Mouse (Mus musculus) embryonic facial prominence, embryonic 11.5 days (tissue): ENCODE data around the gene 4921507P07Rik. TPM values are rescaled to one million over a fixed set of nuclear protein-coding genes. Genes with fewer than 3 reads are reported as not detected.
"Not testable (repeated sequence)": the region's sequence is repeated elsewhere in the genome, so short reads cannot be mapped to it uniquely, and the experiment has no call there.

ENCODE experiments used
- ATAC-seq: fragments of 200-750 bp; cut with Nextera tagmentation; replicated peaks from 2 replicates; pipeline ENCODE4 v1.8.0; 2017; ENCODE audit warnings: low read depth; ENCODE audit not compliant: insufficient number of reproducible peaks, low FRiP score, low TSS enrichment
- DNase-seq: peaks from one replicate; pipeline ENCODE4 v3.0.0-alpha.2; 2015; ENCODE audit warnings: low spot score
- H3K27ac ChIP-seq: fragments of 300-500 bp; sonication (generic); replicated peaks from 2 replicates; pipeline ENCODE4 v1.5.1; 2014; ENCODE audit warnings: mild to moderate bottlenecking, low read depth, low read length, control low read depth
- H3K27me3 ChIP-seq: fragments of 300-500 bp; sonication (generic); 2 replicates; pipeline ENCODE4 v1.6.1; 2014; ENCODE audit warnings: mild to moderate bottlenecking, low read length, moderate library complexity, mixed read lengths; ENCODE audit not compliant: control insufficient read depth, insufficient read depth
- H3K36me3 ChIP-seq: fragments of 300-500 bp; sonication (generic); replicated peaks from 2 replicates; pipeline ENCODE4 v1.6.1; 2014; ENCODE audit warnings: low read depth, mild to moderate bottlenecking, low read length, moderate library complexity, mixed read lengths; ENCODE audit not compliant: control insufficient read depth, insufficient read depth
- H3K4me1 ChIP-seq: fragments of 300-500 bp; sonication (generic); 2 replicates; pipeline ENCODE4 v1.6.1; 2014; ENCODE audit warnings: low read length, mixed read lengths; ENCODE audit not compliant: control insufficient read depth, insufficient read depth
- H3K4me2 ChIP-seq: fragments of 300-500 bp; sonication (generic); 2 replicates; pipeline ENCODE4 v1.6.1; 2014; ENCODE audit warnings: low read depth, mild to moderate bottlenecking, control low read depth, low read length, moderate library complexity
- H3K4me3 ChIP-seq: fragments of 300-500 bp; sonication (generic); 2 replicates; pipeline ENCODE4 v1.5.1; 2014; ENCODE audit warnings: low read depth, low read length, control low read depth
- H3K9ac ChIP-seq: fragments of 300-500 bp; sonication (generic); replicated peaks from 2 replicates; pipeline ENCODE4 v1.6.1; 2014; ENCODE audit warnings: mild to moderate bottlenecking, control low read depth, low read length
- H3K9me3 ChIP-seq: fragments of 300-500 bp; sonication (generic); replicated peaks from 2 replicates; pipeline ENCODE4 v1.6.1; 2016; ENCODE audit warnings: mild to moderate bottlenecking, low read length, inconsistent platforms, mixed read lengths; ENCODE audit not compliant: control insufficient read depth
- WGBS: fragments of 180-500 bp; shearing (Covaris S2); extraction: QIAGEN DNeasy Blood & Tissue Kit; methylation state at CpG from one replicate; pipeline ENCODE4 v1.1.7; 2014; 5-methylcytosine and 5-hydroxymethylcytosine counted together
- polyA plus RNA-seq: library from polyadenylated mRNA; unstranded; fragments of >200 nt; fragmentation: Nextera tagmentation; extraction: Ambion mirVana; gene quantifications from 2 replicates; pipeline ENCODE4 v1.2.1, GENCODE M21; 2014

The 4921507P07Rik gene
- polyA plus RNA-seq, result 0.71 and 0.87 TPM in 2 replicates

DNA sequence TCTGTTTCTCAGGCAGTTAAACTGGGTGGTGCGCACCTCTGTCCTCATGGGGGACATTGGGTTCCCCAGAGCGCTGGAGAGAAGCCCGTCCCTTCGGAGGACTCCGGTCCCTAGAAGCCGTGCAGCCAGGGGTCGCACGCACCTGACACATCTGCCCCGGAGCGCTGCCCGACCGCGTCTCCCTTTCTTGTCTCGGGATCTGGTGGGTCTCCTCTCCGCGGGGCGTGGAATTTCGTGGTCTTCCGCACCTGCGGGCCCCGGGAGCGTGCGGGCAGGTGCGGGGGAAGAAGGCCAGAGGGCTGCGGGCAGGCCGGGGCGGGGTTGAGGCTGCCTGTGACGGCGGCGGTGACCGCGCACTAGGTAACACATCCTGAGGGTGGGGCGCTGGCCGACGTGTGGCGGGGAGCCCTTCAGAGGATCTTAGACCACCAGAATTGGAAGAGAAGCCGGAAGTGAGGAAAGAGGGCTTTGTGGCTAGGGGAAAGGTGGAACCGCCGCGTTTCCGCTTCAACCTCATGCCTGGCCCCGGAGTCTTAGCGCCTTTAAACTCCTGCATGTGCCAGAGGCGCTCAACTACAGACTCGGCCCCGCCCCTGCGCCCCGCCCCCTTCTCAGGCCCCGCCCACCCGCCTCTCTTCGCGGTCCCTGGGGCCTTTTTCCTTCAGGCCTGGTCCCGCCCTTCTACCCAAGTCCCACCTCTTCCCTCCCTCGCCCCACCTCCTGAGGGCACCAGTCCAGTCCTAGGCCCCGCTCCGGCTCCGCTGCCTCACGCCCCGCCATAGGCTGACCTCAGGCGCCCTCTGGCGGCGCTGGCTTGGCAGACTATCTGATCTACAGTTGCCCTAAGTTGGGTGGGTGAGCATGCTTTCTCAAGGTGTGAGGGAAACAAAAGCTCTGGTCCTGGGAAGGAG is at the start of gene 4921507P07Rik:
Gene 4921507P07Rik (minus strand): TSS at position 332 of the 911 bp plus-strand sequence.
- Histone ChIP-seq H3K36me3 (no peaks in the 10 kb centered on the region), H3K9ac (peak within 1 kb of the TSS; percentile 64), H3K9me3 (no peaks in the 10 kb centered on the region), H3K4me3 (peak within 1 kb of the TSS; percentile 58), H3K27me3 (no peaks in the 10 kb centered on the region), H3K4me1 (peaks cover 4% of the 10 kb centered on the region; the same call in 1 of the 2 replicates), H3K27ac (no peak within 1 kb of the TSS), H3K4me2 (peak within 1 kb of the TSS; percentile 98)
- 1% methylated on average over 59 of the region's 62 CpGs for WGBS
- peak; percentile 94 for DNase-seq
- peak; percentile 92 for ATAC-seq

GRCm38 (mm10) chr6:50644701-50645100 is 48.3 kb upstream of the 4921507P07Rik start:
- Histone ChIP-seq H3K27ac (no peak overlapping the region), H3K4me2 (no peak overlapping the region), H3K36me3 (no peaks in the 10 kb centered on the region), H3K9ac (no peak overlapping the region), H3K4me3 (no peak overlapping the region), H3K4me1 (no peaks in the 10 kb centered on the region), H3K9me3 (no peaks in the 10 kb centered on the region), H3K27me3 (no peaks in the 10 kb centered on the region)
- no peak for DNase-seq
- 73% methylated on average over 3 of the region's 3 CpGs for WGBS
- ATAC-seq, result no peak

DNA sequence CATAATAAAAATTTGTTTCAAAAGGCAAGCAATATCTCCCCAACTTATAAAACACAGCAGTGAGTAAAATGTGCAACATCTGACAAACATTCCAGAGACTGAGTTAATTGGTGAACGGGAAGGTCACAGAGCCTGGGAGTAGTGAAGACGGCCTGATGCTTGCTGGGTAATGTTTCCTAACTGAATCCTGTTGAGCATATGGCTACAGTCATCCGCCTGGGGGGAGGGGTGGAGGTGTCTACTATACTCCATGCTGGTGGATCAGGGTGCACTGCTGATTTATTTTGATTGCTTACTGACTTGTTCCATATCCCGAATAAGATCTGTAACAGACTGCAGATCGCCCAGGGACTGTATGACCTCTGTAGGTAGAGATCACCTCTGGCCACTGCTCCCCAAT is 45.5 kb upstream of the 4921507P07Rik start:
- Histone ChIP-seq H3K36me3 (no peaks in the 10 kb centered on the region), H3K9ac (no peak overlapping the region), H3K27me3 (no peaks in the 10 kb centered on the region), H3K9me3 (no peaks in the 10 kb centered on the region), H3K4me2 (no peak overlapping the region), H3K4me3 (no peak overlapping the region), H3K4me1 (no peaks in the 10 kb centered on the region), H3K27ac (no peak overlapping the region)
- ATAC-seq (0 out of 2 replicates have a peak, but pooled peaks have one; percentile 78), DNase-seq (peak; percentile 73)
- WGBS, result 33% methylated on average over 5 of the region's 5 CpGs

GRCm38 (mm10) chr6:50640377-50640776 is 43.9 kb upstream of the 4921507P07Rik start:
- H3K27me3 ChIP-seq, result no peaks in the 10 kb centered on the region
- H3K27ac ChIP-seq, result no peak overlapping the region
- no peaks in the 10 kb centered on the region for H3K4me1 ChIP-seq
- H3K4me3 ChIP-seq, result no peak overlapping the region
- H3K9me3 ChIP-seq, result no peaks in the 10 kb centered on the region
- H3K36me3 ChIP-seq, result no peaks in the 10 kb centered on the region
- WGBS, result 78% methylated on average over 4 of the region's 4 CpGs
- no peak overlapping the region for H3K4me2 ChIP-seq
- H3K9ac ChIP-seq, result no peak overlapping the region
- no peak for DNase-seq
- no peak for ATAC-seq

DNA sequence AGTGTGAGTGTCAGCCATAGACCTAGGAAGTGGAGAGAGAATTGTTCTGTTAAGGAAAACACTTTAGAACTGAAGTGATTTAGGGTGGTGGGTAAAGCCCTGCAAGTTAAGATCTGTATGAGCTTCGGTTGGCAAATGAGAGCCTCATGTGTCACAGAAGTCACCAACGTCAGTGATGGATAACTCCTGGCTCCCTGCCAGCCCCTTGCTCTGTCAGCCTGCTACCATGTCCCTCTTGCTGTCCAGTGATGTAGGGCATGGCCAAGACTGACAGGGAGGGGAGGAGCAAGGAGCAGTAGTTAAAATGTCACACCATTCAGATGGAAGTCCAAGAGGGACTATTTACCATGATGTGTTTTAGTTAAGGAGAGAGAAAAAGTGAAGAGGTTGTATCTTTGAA is 43.2 kb upstream of the 4921507P07Rik start:
- ATAC-seq, result no peak
- Histone ChIP-seq H3K27ac (no peak overlapping the region), H3K4me3 (no peak overlapping the region), H3K27me3 (no peaks in the 10 kb centered on the region), H3K9me3 (no peaks in the 10 kb centered on the region), H3K4me2 (no peak overlapping the region), H3K4me1 (no peaks in the 10 kb centered on the region), H3K9ac (no peak overlapping the region), H3K36me3 (no peaks in the 10 kb centered on the region)
- 59% methylated on average over 2 of the region's 2 CpGs for WGBS
- no peak for DNase-seq

DNA sequence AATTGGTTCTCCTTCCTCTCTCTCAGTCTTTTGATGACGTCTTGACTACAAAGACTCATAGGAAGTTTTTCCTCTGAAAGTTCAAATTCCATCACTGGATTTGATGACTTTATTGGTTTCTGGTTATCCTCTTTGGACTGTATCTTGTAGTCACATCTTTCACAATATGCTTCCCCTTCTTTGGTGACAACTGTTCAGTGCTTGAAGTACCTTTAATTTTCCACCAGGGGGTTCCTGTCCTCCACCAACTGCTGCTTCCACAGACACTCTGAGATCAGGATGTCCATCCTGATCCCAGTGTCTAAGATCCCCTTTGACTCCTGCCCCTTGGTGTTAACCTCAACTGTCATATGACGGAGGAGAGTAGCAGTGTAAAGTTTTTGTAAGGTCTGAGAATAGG is 29.7 kb upstream of the 4921507P07Rik start:
- H3K27ac ChIP-seq, H3K4me3 ChIP-seq, H3K9me3 ChIP-seq, H3K4me1 ChIP-seq, H3K27me3 ChIP-seq, H3K36me3 ChIP-seq, ATAC-seq, H3K4me2 ChIP-seq, DNase-seq, H3K9ac ChIP-seq: not testable (repeated sequence)
- 53% methylated on average over 2 of the region's 2 CpGs for WGBS

- H3K9me3 ChIP-seq, H3K4me1 ChIP-seq, ATAC-seq, DNase-seq, H3K4me3 ChIP-seq, H3K4me2 ChIP-seq, H3K9ac ChIP-seq, H3K27ac ChIP-seq, H3K36me3 ChIP-seq, H3K27me3 ChIP-seq: not testable (repeated sequence)
- 93% methylated on average over 1 of the region's 1 CpGs for WGBS
Measured at GRCm38 (mm10) chr6:50618273-50618672, 21.8 kb upstream of the 4921507P07Rik start.

DNA sequence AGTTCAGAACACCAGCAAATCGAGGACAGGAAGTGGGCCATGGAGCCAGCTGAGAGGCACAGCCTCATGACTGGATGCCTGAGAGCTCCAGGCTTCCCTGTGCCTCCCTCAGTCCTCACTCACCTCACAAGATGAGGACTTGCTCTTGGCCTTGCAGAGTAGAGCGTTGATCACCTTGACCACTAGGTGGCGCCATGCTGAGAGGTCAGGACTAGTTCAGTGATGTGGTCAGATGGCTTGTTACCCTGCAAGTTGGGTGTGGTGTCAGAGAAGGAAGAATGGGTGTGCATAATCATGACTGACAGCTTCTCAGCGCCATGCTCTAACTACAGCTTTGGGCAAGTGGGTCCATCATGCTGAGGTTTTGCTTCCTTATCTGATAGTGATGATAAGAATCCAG is 5.2 kb upstream of the 4921507P07Rik start:
- ATAC-seq (no peak), DNase-seq (peak; percentile 57)
- WGBS, result 39% methylated on average over 4 of the region's 4 CpGs
- Histone ChIP-seq H3K9ac (no peak overlapping the region), H3K9me3 (no peaks in the 10 kb centered on the region), H3K4me2 (no peak overlapping the region), H3K4me1 (no peaks in the 10 kb centered on the region), H3K27me3 (no peaks in the 10 kb centered on the region), H3K36me3 (no peaks in the 10 kb centered on the region), H3K4me3 (no peak overlapping the region), H3K27ac (no peak overlapping the region)
